Mouse (Mus musculus) erythroblast, embryonic 14.5 days (primary cell): Measurements from ENCODE around the gene Moxd1. TPM values are rescaled to one million over a fixed set of nuclear protein-coding genes. Genes with fewer than 3 reads are reported as not detected.
"Not testable (repeated sequence)": the region's sequence is repeated elsewhere in the genome, so short reads cannot be mapped to it uniquely, and the experiment has no call there.

Experiments used
- H3K27me3 ChIP-seq: 2 replicates; pipeline ENCODE4 v1.6.1; 2012; ENCODE audit warnings: inconsistent platforms; ENCODE audit not compliant: control insufficient read depth
- H3K36me3 ChIP-seq: 2 replicates; pipeline ENCODE4 v1.6.1; 2012; ENCODE audit warnings: mild to moderate bottlenecking, inconsistent platforms; ENCODE audit not compliant: control insufficient read depth
- H3K4me1 ChIP-seq: 2 replicates; pipeline ENCODE4 v1.6.1; 2012; ENCODE audit warnings: inconsistent platforms; ENCODE audit not compliant: control insufficient read depth
- H3K4me3 ChIP-seq: replicated peaks from 2 replicates; pipeline ENCODE3; 2012; ENCODE audit warnings: moderate library complexity, mild to moderate bottlenecking, inconsistent platforms
- H3K9me3 ChIP-seq: 2 replicates; pipeline ENCODE4 v1.6.1; 2012; ENCODE audit warnings: low read length, inconsistent platforms, mixed read lengths; ENCODE audit not compliant: control insufficient read depth
- GATA1 ChIP-seq: IDR thresholded peaks from 2 replicates; pipeline ENCODE4 v1.6.1; 2012; ENCODE audit warnings: low read length, inconsistent platforms, mixed read lengths
- TAL1 ChIP-seq: IDR thresholded peaks from 3 replicates; pipeline ENCODE4 v1.6.1; 2012; ENCODE audit warnings: low read length, inconsistent platforms, mixed read lengths
- polyA plus RNA-seq: library from polyadenylated mRNA; stranded (reverse); fragments of >175 nt; gene quantifications from 2 replicates; pipeline ENCODE4 v1.2.3, GENCODE M21; 2012

The Moxd1 gene
- polyA plus RNA-seq, 1 experiment = not detected

DNA sequence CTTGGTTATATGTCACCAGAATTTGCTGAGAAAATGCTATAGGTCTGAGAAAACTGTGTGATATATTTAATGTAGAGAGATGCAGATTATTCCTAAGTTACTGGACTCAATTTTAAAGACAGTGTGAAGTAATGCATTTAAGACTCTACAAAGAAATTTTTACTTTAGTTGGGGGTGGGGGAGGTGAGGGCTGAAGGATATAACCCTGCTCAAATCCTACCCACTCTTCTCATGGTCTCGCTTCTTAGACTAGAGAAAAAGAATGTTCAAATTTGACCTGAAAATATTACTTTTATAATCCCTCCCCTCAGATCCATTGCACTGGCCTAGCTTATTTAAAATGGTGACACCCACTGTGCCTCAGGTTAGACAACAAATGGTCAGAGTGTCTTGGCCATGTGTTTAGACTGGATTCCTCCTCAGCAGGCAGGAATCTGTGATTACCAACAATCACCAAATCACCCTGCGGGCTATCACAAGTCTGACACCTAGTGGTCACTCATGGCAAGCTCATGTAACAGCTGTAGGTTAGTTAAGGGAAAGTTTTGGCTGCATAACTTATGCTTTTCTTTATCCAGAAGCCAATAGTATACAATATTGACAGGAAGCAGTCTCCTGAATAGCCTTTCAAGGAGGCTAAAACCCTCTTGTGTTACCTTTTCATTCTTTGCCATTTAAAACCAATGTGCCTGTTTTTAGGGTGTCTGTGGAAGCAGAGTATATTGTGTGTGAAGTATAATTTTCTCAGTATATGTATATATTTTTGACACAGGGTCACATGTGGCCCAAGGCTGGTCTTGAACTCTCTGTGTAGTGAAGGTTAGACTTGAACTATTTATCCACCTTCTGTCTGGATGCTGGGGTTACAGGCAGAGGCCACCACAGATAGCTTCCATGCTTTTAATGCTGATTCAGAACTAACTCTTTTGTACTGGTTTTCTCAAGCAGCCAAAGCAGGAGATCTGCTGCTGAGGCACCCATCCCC, 75.2 kb downstream of the Moxd1 start:
- H3K27me3 ChIP-seq = no peaks in the 10 kb centered on the region
- H3K9me3 ChIP-seq = no peaks in the 10 kb centered on the region
- H3K4me3 ChIP-seq = no peak overlapping the region
- no peaks in the 10 kb centered on the region for H3K36me3 ChIP-seq
- H3K4me1 ChIP-seq = no peaks in the 10 kb centered on the region
- TF ChIP-seq TAL1 = no peak
- no peak for TF ChIP-seq GATA1

DNA sequence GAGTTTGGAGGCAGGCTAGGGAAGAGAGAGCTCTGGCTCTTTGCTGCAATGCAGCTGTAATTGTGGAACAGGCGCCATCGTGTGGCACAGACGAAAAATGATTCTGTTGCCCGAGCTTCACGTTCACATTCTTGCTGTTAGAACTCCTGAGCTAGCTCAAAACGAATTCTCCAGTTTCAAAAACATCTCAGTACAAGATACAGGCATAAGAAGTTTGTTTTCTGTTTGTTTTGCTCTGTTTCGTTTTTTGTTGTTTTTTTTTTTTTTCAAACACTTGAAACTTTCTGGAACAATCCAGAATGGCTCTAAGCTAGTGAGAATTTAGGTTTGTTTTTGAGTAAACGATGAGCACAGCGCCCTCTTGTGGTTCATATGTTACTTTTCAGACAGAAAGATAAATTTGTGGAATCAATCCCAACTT, 88.9 kb downstream of the Moxd1 start:
- H3K36me3 ChIP-seq = no peaks in the 10 kb centered on the region
- H3K4me3 ChIP-seq = no peak overlapping the region
- no peaks in the 10 kb centered on the region for H3K9me3 ChIP-seq
- no peaks in the 10 kb centered on the region for H3K27me3 ChIP-seq
- H3K4me1 ChIP-seq = no peaks in the 10 kb centered on the region
- TF ChIP-seq GATA1 = no peak
- no peak for TF ChIP-seq TAL1

DNA sequence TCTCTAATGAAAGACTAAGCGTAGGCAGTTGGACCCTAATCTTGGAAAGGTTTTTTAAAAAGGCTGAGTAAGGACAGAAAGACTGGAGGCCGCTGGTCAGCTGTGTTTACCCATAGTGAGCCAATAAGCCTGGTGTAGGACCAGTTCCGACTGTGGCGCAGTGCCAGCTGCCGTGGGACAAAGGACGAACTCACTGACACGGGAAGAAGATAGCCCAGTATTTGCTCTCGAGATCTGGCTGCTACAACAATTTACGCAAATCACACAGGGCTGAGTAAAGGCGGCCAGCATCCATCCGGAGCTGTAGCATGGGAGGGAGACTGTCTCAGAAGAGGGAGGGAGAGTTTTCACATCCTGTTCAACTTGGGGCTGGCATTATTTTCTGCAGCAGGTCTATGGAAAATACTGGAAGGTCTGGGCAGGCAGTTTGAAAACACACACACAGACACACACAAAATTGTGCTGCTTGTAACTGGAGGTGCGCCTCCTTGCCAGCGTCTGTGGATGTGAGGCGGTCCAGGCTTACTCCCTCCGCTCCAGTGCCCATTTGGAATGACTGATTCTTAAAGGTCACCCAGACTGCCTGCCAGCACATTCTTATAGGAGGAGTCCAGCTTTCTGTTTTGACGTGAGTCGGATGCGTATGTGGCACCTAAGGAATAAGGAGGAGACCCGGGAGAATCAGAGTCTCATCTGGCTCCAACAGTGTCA, 94.0 kb downstream of the Moxd1 start:
- H3K4me1 ChIP-seq = no peaks in the 10 kb centered on the region
- no peak for TF ChIP-seq GATA1
- no peak for TF ChIP-seq TAL1
- H3K9me3 ChIP-seq = no peaks in the 10 kb centered on the region
- H3K36me3 ChIP-seq = no peaks in the 10 kb centered on the region
- H3K4me3 ChIP-seq = no peak overlapping the region
- H3K27me3 ChIP-seq = no peaks in the 10 kb centered on the region

DNA sequence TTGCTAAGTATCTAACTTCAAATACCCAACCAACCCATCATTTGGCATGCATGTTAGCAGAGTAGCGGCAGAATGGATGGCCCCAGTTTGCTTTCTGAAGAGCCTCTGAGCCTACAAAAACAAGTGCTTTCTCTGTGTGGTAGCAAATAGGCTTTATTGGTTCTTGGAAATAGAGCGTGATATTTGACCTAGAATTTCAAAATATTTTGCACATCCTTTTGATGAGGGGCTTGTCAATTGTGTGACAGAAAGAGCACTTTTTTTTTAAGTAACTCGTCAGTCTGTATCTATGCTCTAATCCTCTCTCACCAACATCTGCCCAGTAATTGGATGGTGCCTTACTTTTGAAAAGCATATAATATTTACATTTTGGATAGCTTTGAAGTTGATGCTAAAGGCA, 97.0 kb downstream of the Moxd1 start:
- Histone ChIP-seq H3K27me3 (no peaks in the 10 kb centered on the region), H3K4me1 (no peaks in the 10 kb centered on the region), H3K36me3 (no peaks in the 10 kb centered on the region), H3K4me3 (no peak overlapping the region), H3K9me3 (no peaks in the 10 kb centered on the region; the same call in 1 of the 2 replicates)
- no peak for TF ChIP-seq TAL1
- no peak for TF ChIP-seq GATA1

DNA sequence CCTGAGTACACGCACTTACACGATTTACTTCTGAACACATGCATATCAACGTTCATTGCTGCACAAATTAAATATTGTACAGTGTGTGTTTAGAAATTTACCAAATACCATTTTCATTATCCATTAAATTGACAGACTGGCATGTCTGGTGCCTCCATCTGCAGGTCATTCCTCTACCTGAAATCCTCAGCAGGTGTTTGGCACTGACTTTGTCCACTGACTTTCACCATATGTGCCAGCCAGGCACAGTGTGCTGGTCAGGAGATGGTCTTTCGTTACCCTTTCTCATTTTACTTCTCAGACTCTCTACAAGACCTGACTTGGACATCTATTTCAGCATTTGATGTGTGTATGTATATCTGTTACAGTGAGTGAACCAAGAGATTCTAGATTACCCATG, 99.7 kb downstream of the Moxd1 start:
- Histone ChIP-seq H3K27me3 (no peaks in the 10 kb centered on the region), H3K4me1 (no peaks in the 10 kb centered on the region)
- no peak for TF ChIP-seq TAL1
- no peak for TF ChIP-seq GATA1

DNA sequence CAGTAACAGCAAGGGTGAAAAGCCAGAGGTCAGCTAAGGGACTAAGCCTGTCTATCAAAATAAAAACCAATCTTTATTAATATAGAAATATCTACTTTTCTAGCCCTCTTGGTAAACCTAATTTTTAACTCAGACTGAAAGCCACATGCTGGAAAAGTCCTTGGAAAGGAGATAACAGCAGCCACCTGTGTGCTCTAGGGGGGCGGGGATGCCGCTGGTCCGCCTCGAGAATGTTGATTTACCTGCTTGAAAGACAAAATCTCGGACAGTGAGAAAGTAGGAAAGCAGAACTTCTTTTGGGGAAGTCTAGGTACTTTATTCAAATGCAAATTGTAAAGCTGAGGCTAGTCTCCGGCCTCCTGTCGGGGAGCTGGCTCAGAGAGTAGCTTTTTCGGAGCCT, 103.9 kb downstream of the Moxd1 start:
- not testable (repeated sequence) for H3K4me1 ChIP-seq, H3K27me3 ChIP-seq, H3K9me3 ChIP-seq, H3K4me3 ChIP-seq, H3K36me3 ChIP-seq

More for the DNA sequence above, 99.7 kb downstream of the Moxd1 start:
- no peaks in the 10 kb centered on the region for H3K36me3 ChIP-seq
- no peaks in the 10 kb centered on the region; the same call in 1 of the 2 replicates for H3K9me3 ChIP-seq
- H3K4me3 ChIP-seq = no peak overlapping the region

DNA sequence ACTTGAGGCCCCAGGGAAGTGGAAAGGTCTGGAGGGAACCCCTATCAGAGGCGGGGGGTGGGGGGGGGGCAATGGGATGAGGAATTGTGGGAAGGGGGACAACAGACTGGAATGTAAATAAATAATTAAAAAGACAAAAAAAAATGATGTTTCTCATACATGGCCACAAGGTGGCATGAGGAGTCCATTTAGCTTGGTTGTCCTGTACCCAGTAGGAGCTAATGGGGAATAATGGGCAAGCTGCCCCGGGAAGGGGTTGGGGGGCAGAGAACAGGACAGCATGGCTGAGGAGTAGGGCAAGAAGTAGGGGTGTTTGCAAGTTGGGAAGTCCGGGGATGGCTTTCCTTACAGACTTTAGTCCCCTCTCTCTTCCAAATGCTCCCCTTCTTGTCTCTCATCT, 109.5 kb downstream of the Moxd1 start:
- no peak overlapping the region for H3K4me3 ChIP-seq
- TF ChIP-seq GATA1 (no peak), TAL1 (no peak)
- H3K36me3 ChIP-seq = no peaks in the 10 kb centered on the region
- no peaks in the 10 kb centered on the region for H3K4me1 ChIP-seq
- H3K27me3 ChIP-seq = no peaks in the 10 kb centered on the region
- no peaks in the 10 kb centered on the region for H3K9me3 ChIP-seq

DNA sequence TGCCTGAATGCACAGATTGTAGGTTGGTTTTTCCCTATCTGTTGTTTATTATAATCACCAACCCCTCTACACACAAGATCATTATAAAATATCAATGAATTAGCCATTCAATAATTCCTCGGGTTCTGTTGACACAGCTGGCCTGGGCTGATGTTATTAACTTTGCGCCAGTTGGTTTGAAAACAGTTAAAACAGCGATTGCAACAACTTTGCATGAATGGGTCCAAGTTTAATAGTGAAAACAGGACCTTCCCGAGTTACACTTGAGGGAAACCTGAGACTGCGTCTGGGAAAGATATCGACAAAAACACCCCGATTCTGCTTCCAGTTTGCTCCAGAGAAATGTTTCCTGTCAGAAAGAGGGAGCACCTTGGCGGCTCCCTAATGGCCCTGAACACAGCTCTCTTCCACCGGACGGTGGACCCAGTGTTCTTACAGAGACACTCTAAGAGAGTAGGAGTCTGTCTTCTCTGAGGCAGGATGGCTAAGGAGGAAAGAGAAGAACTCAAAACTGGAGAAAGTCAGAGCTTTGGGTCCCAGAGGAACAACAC, 116.4 kb downstream of the Moxd1 start:
- Histone ChIP-seq H3K4me3 (no peak overlapping the region), H3K4me1 (no peaks in the 10 kb centered on the region), H3K36me3 (no peaks in the 10 kb centered on the region), H3K27me3 (no peaks in the 10 kb centered on the region), H3K9me3 (no peaks in the 10 kb centered on the region)
- TF ChIP-seq GATA1 (no peak), TAL1 (no peak)

DNA sequence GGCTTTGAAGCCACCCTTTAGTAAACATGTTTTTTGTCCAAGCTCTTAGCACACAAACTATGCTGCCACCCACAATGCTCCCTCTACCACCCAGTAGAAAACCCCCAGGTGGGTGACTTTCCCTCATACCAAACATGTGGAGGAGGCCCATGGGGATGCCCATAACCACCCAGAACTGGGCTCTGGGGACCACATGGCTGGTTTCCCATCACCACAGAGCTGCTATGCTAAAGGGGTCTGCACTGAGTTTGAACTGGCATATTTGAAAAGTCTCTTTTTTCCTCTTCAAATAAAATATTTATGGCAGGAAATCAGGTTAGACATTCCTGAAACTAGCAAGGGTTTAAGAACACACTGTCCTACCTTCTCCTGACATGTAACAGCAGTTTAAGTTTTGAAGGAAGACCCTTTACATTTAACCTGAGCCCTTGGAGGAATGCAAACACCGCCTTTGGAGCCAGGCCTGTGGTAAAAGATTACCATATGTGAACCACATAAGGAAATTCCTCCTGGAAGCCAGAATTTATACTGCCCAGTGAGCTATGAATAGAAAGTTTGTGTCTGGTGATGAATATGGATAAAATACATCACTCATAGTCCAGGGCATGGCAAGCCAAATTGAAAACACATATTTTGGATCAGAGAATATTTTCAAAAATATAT, 117.4 kb downstream of the Moxd1 start:
- H3K4me3 ChIP-seq = no peak overlapping the region
- no peaks in the 10 kb centered on the region for H3K27me3 ChIP-seq
- H3K9me3 ChIP-seq = no peaks in the 10 kb centered on the region
- H3K4me1 ChIP-seq = no peaks in the 10 kb centered on the region
- TF ChIP-seq GATA1 (no peak), TAL1 (no peak)
- no peaks in the 10 kb centered on the region for H3K36me3 ChIP-seq
